Mouse (Mus musculus): ENCODE measurements around the gene Grwd1. TPM values are rescaled to one million over a fixed set of nuclear protein-coding genes. Genes with fewer than 3 reads are reported as not detected.

The Grwd1 gene
- polyA plus RNA-seq, 1 experiment from 2014 or later = 16.4 TPM

- Histone ChIP-seq H3K27ac (ENCODE audit: low read depth, low read length) (no peak overlapping the region), H3K9me3 (ENCODE audit: control insufficient read depth) (no peaks in the 10 kb centered on the region), H3K9ac (ENCODE audit: low read depth, low read length) (peak overlapping the region; percentile 37; the same call in 1 of the 2 replicates), H3K4me3 (ENCODE audit: low read depth, low read length) (peak overlapping the region; percentile 48), H3K4me2 (replicated peaks; ENCODE audit: low read depth) (peak overlapping the region; percentile 93), H3K4me1 (replicated peaks; ENCODE audit: control insufficient read depth, insufficient read depth, low read length) (no peaks in the 10 kb centered on the region), H3K36me3 (ENCODE audit: control insufficient read depth, insufficient read depth) (no peaks in the 10 kb centered on the region; the same call in 1 of the 2 replicates), H3K27me3 (replicated peaks; ENCODE audit: control insufficient read depth, insufficient read depth, low read length) (peaks cover 10% of the 10 kb centered on the region; the same call in 1 of the 2 replicates)
- ATAC-seq = no peak
- WGBS = 1% methylated on average over 19 of the region's 19 CpGs
- no peak for TF ChIP-seq CTCF (IDR thresholded peaks at IDR 0.05; ENCODE audit: low read depth)
Observed at GRCm38 (mm10) chr7:45798511-45798836, 32.3 kb downstream of the Grwd1 start.

GRCm38 (mm10) chr7:45797661-45798510 lies 32.9 kb downstream of the Grwd1 start:
- TF ChIP-seq CTCF (IDR thresholded peaks at IDR 0.05; ENCODE audit: low read depth) = no peak
- Histone ChIP-seq H3K4me2 (replicated peaks; ENCODE audit: low read depth) (peak overlapping the region; percentile 93), H3K36me3 (ENCODE audit: control insufficient read depth, insufficient read depth) (no peaks in the 10 kb centered on the region; the same call in 1 of the 2 replicates), H3K27me3 (replicated peaks; ENCODE audit: control insufficient read depth, insufficient read depth, low read length) (peaks cover 10% of the 10 kb centered on the region; the same call in 1 of the 2 replicates), H3K9ac (ENCODE audit: low read depth, low read length) (peak overlapping the region; percentile 37; the same call in 1 of the 2 replicates), H3K27ac (ENCODE audit: low read depth, low read length) (no peak overlapping the region), H3K4me3 (ENCODE audit: low read depth, low read length) (peak overlapping the region; percentile 48), H3K9me3 (ENCODE audit: control insufficient read depth) (no peaks in the 10 kb centered on the region), H3K4me1 (replicated peaks; ENCODE audit: control insufficient read depth, insufficient read depth, low read length) (no peaks in the 10 kb centered on the region)
- 5% methylated on average over 46 of the region's 60 CpGs for WGBS
- ATAC-seq = no peak

DNA sequence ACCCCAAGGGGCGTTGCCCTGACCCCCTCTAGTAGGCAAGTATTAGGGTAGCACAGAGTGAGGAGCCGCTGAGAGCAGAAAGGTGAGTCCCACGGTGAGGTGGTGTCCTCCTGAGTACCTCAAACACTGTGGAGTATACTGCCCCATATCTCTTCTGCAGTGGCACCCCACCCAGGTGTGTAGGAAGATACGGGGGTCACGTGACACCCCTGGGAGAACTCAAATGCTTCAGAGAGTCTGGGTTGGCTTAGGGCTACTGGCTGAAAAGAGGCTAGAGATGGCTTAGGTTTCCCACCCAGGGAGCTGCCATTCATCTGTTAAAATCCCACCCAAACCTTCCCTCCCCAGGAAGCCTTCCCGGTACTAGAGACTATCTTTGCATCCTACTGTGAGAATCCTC lies 33.8 kb downstream of the Grwd1 start:
- no peak for ATAC-seq
- H3K9ac ChIP-seq (ENCODE audit: low read depth, low read length) = no peak overlapping the region
- H3K27me3 ChIP-seq (replicated peaks; ENCODE audit: control insufficient read depth, insufficient read depth, low read length) = peaks cover 10% of the 10 kb centered on the region; the same call in 1 of the 2 replicates
- TF ChIP-seq CTCF (IDR thresholded peaks at IDR 0.05; ENCODE audit: low read depth) = no peak
- 51% methylated on average over 6 of the region's 6 CpGs for WGBS
- no peaks in the 10 kb centered on the region for H3K9me3 ChIP-seq (ENCODE audit: control insufficient read depth)
- H3K27ac ChIP-seq (ENCODE audit: low read depth, low read length) = no peak overlapping the region
- H3K4me1 ChIP-seq (replicated peaks; ENCODE audit: control insufficient read depth, insufficient read depth, low read length) = no peaks in the 10 kb centered on the region
- no peak overlapping the region for H3K4me2 ChIP-seq (replicated peaks; ENCODE audit: low read depth)
- H3K4me3 ChIP-seq (ENCODE audit: low read depth, low read length) = no peak overlapping the region
- no peaks in the 10 kb centered on the region; the same call in 1 of the 2 replicates for H3K36me3 ChIP-seq (ENCODE audit: control insufficient read depth, insufficient read depth)

GRCm38 (mm10) chr7:45794971-45795370 lies 35.8 kb downstream of the Grwd1 start:
- Histone ChIP-seq H3K9ac (ENCODE audit: low read depth, low read length) (no peak overlapping the region), H3K4me1 (replicated peaks; ENCODE audit: control insufficient read depth, insufficient read depth, low read length) (no peaks in the 10 kb centered on the region), H3K27me3 (replicated peaks; ENCODE audit: control insufficient read depth, insufficient read depth, low read length) (peaks cover 10% of the 10 kb centered on the region; the same call in 1 of the 2 replicates), H3K27ac (ENCODE audit: low read depth, low read length) (no peak overlapping the region), H3K4me3 (ENCODE audit: low read depth, low read length) (no peak overlapping the region), H3K36me3 (ENCODE audit: control insufficient read depth, insufficient read depth) (no peaks in the 10 kb centered on the region; the same call in 1 of the 2 replicates), H3K9me3 (ENCODE audit: control insufficient read depth) (no peaks in the 10 kb centered on the region), H3K4me2 (replicated peaks; ENCODE audit: low read depth) (no peak overlapping the region)
- no peak for ATAC-seq
- 94% methylated on average over 29 of the region's 29 CpGs for WGBS
- TF ChIP-seq CTCF (IDR thresholded peaks at IDR 0.05; ENCODE audit: low read depth) = no peak

DNA sequence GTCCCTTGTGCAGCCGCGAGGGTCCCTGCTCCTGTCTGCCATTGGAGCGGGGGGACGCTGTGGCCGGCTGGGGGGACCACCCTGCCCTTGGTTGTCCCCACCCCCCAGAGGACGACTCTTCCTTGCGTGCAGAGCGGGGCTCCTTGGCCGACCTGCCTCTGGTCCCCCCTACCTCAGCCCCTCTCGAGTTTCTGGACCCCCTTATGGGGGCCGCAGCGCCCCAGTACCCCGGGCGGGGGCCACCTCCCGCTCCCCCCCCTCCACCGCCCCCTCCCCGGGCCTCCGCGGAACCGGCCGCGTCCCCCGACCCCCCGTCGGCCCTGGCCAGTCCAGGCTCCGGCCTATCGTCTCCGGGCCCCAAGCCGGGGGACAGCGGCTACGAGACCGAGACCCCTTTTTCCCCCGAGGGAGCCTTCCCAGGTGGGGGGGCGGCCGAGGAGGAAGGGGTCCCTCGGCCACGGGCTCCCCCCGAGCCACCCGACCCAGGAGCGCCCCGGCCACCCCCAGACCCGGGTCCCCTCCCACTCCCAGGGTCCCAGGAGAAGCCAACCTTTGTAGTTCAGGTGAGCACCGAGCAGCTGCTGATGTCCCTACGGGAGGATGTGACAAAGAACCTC lies 36.7 kb downstream of the Grwd1 start:
- ATAC-seq = no peak
- Histone ChIP-seq H3K4me2 (replicated peaks; ENCODE audit: low read depth) (no peak overlapping the region), H3K27ac (ENCODE audit: low read depth, low read length) (no peak overlapping the region), H3K4me1 (replicated peaks; ENCODE audit: control insufficient read depth, insufficient read depth, low read length) (no peaks in the 10 kb centered on the region), H3K9ac (ENCODE audit: low read depth, low read length) (no peak overlapping the region), H3K27me3 (replicated peaks; ENCODE audit: control insufficient read depth, insufficient read depth, low read length) (peaks cover 10% of the 10 kb centered on the region; the same call in 1 of the 2 replicates), H3K9me3 (ENCODE audit: control insufficient read depth) (no peaks in the 10 kb centered on the region), H3K36me3 (ENCODE audit: control insufficient read depth, insufficient read depth) (no peaks in the 10 kb centered on the region; the same call in 1 of the 2 replicates), H3K4me3 (ENCODE audit: low read depth, low read length) (no peak overlapping the region)
- no peak for TF ChIP-seq CTCF (IDR thresholded peaks at IDR 0.05; ENCODE audit: low read depth)
- WGBS = 87% methylated on average over 35 of the region's 44 CpGs

DNA sequence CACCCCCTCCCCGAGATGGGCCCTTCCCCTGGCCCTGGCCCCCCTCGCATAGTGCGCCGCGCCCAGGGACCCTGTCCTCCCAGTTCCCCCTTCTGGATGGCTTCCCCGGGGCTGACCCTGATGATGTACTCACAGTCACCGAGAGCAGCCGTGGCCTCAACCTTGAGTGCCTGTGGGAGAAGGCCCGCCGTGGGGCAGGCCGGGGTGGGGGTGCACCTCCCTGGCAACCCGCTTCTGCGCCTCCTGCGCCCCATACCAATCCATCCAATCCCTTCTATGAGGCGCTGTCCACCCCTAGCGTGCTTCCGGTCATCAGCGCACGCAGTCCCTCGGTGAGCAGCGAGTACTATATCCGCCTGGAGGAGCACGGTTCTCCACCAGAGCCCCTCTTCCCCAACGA lies 37.5 kb downstream of the Grwd1 start:
- no peaks in the 10 kb centered on the region for H3K9me3 ChIP-seq (ENCODE audit: control insufficient read depth)
- H3K9ac ChIP-seq (ENCODE audit: low read depth, low read length) = no peak overlapping the region
- peaks cover 10% of the 10 kb centered on the region; the same call in 1 of the 2 replicates for H3K27me3 ChIP-seq (replicated peaks; ENCODE audit: control insufficient read depth, insufficient read depth, low read length)
- H3K27ac ChIP-seq (ENCODE audit: low read depth, low read length) = no peak overlapping the region
- no peaks in the 10 kb centered on the region; the same call in 1 of the 2 replicates for H3K36me3 ChIP-seq (ENCODE audit: control insufficient read depth, insufficient read depth)
- H3K4me2 ChIP-seq (replicated peaks; ENCODE audit: low read depth) = no peak overlapping the region
- H3K4me3 ChIP-seq (ENCODE audit: low read depth, low read length) = no peak overlapping the region
- 91% methylated on average over 23 of the region's 24 CpGs for WGBS
- TF ChIP-seq CTCF (IDR thresholded peaks at IDR 0.05; ENCODE audit: low read depth) = no peak
- no peak for ATAC-seq
- no peaks in the 10 kb centered on the region for H3K4me1 ChIP-seq (replicated peaks; ENCODE audit: control insufficient read depth, insufficient read depth, low read length)
